Mouse (Mus musculus) megakaryocyte, adult 5-6 weeks (primary cell): ENCODE results near the gene Zfp598. TPM values are rescaled to one million over a fixed set of nuclear protein-coding genes. Genes with fewer than 3 reads are reported as not detected.
"Not testable (repeated sequence)": the region's sequence is repeated elsewhere in the genome, so short reads cannot be mapped to it uniquely, and the experiment has no call there.

ENCODE experiments used
- ATAC-seq: 2 replicates; pipeline ENCODE4 v1.8.0; 2016; ENCODE audit warnings: mild to moderate bottlenecking, inconsistent platforms; ENCODE audit not compliant: poor library complexity, severe bottlenecking
- total RNA-seq, 2 experiments: library from RNA; stranded (forward) in 1 of 2; stranded (reverse) in 1 of 2; fragments of 153-499, 151-499 nt in 1 of 2; fragments of 221-1000, 200-1000 nt in 1 of 2; gene quantifications; 2 replicates each; pipeline versions ENCODE4 v1.2.3 to v1.2.4; 2015 to 2017

The Zfp598 gene
- total RNA-seq, 2 experiments from 2014 or later, result 17.8 to 19.2 TPM

DNA sequence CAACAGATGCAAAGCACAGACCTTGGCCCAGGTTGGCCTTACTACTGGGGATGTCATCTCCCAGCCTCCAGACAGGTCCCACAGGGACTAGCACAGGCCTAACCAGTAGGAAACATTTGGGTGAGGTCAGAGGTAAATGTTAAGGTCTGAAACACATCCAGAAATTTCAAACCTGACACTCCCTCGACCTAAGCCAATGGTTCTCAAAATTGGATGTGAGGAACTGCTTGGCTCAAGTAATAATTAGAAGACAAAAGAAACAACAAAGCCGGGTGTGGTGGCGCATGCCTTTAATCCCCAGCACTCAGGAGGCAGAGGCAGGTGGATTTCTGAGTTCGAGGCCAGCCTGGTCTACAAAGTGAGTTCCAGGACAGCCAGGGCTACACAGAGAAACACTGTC is 23.1 kb upstream of the Zfp598 start:
- no peak for ATAC-seq

GRCm38 (mm10) chr17:24647493-24647892 is 22.0 kb upstream of the Zfp598 start:
- ATAC-seq, result no peak

- no peak for ATAC-seq
Observed at GRCm38 (mm10) chr17:24648731-24649377, 20.6 kb upstream of the Zfp598 start.

GRCm38 (mm10) chr17:24649581-24650069 is 19.9 kb upstream of the Zfp598 start:
- ATAC-seq, result peak; percentile 46

DNA sequence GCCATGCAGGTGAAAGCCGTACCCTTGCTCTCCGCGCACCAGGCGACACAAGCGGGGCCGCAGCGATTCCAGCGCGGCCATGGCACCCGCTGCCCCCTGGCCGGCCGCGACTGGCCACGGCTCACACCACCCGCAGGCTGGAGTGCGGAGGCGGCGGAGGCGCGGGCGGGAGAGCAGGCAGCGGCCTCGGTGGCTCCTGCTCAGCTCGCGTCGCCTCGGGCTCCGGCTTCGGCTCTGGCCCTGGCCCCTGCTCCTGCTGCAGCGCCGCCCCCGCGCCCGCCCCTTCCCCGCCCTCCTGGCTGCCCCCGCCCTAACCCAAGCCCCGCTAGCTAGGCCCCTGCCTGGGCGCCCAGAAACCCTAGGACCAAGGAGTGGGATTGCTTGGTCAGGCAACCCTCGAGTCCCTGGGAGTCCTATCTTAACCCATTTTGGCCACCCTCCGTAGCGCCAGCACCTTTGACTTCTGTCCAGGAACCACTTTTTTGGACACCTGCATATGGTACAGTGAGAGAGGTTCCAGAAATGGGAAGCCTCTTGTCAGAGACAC is 19.3 kb upstream of the Zfp598 start, which contains the start of gene Slc9a3r2:
Slc9a3r2 (minus strand) TSS at position 258 of the 547 bp plus-strand sequence.
- peak; percentile 23; the same call in 1 of the 2 replicates for ATAC-seq

DNA sequence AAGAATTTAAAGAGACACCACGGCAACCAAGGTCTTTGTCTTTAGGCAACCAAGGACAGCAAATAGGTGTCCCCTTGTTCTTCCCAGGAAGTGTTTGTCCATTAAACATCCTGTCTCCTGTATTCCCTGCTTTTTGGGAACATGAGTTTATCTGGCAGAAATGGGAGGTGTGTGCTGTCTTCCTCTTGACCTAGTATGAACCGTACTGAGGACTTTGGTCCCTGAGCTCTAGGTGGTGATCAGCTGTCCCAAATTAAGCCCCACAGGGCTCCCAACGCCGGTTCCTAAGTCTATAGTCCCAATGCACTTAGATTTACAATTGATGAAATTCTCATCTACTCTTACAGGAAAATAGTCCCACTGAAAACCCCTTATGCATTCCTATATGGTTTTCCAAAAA is 18.7 kb upstream of the Zfp598 start:
- ATAC-seq, result no peak

DNA sequence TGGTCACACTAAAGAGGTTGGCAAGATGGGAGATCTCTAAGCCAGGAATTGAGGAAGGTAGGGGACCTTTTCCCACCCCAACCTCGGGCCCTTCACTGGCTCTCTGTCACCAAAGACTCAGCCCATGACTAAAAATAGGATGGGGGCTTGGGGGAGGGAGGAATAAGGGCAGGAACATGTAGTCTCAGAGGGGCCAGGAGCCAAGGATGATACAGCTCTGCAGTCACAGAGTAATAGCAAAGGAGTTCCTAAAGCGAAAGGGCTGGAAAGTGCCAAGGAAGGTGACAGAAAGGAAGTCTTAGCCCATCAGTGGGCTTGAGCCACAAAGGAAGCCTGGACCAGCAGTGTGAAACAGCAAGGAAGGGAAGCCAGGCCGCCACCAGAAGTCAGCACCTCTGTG is 17.7 kb upstream of the Zfp598 start:
- ATAC-seq, result no peak

DNA sequence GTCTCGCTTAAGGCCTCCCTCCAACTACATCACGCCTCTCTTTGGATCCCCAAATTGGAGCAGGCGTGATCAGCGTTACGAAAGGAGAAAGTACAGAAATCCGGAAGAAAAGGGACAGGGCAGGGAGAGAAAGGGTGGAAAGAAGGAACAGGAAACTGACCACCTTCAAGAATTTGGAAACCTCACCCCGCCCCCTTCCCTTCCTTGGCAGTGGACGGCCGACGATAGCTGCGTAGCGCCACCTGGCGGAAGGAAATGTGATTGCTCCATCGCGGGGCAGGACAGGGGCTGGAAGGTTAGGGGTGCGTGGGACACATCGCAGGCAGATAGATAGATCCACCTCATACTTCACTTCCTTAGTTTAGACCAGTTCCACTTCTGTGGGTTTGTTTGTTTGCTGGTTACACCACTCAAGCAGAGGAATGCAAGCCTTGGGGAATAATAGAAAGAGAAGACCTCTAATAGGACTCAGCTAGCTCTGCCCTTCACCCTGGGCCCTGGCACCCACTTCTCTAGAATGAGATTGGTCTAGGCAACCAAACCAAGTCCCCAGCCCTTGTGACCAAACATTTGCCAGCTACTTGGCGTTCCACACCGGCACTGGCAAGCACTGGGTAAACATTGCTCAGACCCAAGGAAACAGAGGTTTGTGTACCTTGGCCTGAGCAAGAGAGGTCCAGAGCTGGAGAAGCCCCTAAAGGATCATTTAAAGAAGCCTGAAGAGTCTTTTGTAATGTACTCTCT is 15.3 kb upstream of the Zfp598 start:
- ATAC-seq, result peak; percentile 86

- ATAC-seq, result no peak
Observed at GRCm38 (mm10) chr17:24654969-24655368, 14.5 kb upstream of the Zfp598 start.

DNA sequence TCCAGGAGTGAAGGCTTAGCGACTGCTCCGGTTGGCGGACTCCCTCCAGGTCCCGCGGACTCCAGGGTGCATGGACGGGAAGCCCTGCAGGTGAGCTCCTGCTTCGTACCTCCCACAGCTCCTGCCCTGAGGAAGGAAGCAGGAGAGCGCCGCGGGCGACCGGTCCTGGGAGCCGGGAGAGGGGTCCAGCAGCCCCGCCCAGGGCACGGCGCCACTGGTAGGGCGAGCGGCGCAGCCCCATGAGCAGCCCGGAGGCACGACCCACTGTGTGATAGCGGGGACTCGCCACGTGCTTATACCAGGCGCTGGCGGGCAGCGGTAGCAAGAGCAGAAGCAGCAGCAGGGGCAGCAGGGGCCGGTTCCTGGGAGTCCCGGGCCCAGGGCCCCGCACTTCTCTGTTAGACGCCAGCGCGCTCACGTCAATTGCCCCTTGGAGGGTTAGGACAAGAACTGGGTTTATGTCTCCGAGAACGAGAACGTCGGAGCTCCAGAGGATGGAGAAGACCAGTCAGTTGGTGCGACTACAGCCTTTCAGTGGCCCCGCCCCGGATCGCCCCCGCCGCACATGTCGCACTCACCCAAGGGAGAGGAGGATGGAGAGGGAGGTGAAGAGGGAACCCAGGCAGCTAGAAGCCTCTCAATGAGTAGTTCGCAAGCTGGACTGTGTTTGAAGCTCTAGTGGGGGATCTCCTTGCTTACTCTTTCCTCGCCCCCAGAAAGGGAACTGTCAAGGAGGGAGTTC is 11.3 kb upstream of the Zfp598 start, which contains the start of gene Npw:
Npw (minus strand) TSS at position 441 of the 742 bp plus-strand sequence.
- ATAC-seq, result peak; percentile 49; the same call in 1 of the 2 replicates

DNA sequence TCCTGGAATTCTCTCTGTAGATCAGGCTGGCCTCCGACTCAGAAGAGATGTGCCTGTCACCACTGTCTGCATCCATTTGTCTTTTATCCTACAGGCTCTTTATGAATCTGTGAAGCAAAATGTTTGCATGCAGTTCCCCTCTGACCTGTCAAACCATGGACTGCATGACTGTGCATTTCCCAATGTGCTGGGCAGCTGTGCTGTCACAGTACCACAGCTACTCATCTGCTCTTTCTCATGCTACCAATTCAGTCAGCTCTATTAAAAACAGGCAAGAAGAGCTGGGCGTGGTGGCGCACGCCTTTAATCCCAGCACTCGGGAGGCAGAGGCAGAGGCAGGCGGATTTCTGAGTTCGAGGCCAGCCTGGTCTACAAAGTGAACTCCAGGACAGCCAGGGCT is 2.5 kb upstream of the Zfp598 start:
- ATAC-seq, result not testable (repeated sequence)

DNA sequence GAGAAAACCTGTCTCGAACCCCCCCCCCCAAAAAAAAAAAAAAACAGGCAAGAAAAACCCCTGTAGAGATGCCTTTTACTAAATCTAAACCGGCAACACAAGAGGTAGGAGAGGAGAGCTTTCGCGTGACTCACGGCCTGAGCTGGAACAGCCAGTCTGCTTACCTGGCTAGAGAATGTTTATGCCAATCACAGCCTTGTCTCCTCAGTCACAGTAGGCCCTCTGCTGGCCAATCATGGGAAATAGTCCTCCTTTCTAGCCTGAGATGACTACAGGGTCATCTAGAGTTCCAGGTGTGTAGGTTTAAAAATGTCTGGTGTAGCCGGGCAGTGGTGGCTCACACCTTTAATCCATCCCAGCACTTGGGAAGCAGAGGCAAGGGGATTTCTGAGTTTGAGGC is 2.1 kb upstream of the Zfp598 start:
- ATAC-seq, result peak; percentile 45

GRCm38 (mm10) chr17:24669214-24669544 is 308 bp upstream of the Zfp598 start:
- not testable (repeated sequence) for ATAC-seq

DNA sequence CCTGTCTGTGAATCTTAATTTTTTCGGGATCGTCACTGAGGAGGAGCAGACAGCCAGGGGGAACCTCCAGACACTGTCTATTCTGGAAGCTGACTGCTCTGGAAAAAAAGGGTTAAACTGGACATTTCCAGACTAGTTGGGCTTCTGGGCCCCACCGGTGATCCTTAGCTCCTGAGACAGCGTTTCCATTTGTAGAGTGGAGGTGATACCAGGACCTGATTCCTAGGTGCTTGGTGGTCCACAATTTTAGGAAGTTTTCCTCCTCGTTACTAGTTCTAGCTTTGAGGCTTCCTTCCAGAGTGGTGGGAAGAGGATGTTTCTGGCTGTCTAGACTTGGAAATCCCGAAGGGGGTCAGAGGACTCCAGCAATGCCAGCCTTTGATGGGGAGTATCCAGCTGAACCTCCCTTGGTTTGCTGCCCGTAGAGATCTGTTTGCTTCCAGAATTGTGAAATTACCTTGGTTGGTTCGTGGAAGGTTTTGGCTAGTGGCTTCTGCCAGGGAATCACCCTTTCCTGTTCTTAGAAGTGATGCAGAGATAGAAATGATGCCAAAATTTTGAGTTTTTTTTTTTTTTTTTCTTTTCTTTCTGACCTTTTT is 858 bp downstream of the Zfp598 start:
- no peak for ATAC-seq

GRCm38 (mm10) chr17:24671346-24671745 is 1.9 kb downstream of the Zfp598 start:
- no peak for ATAC-seq

DNA sequence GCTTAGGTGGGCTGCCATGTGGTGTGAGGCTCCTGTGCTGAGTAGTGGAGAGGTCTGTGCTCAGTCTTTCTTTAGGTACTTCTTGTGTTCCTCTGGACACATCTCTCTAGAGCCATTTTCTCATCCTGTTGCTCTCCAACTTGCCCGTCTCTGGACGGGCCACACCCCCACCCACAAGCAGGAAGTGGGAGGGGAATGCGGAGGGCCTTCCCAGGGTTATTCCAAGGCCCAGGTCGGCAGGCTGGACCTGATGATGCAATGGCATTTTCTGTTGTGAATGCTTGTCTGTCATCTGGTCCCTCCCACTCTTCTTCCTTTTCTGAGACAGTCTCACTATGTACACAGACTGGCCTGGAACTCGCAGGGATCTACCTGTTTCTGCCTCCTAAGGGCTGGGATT is 2.7 kb downstream of the Zfp598 start:
- no peak for ATAC-seq

- ATAC-seq, result no peak
Observed at GRCm38 (mm10) chr17:24674277-24674676, 4.8 kb downstream of the Zfp598 start.

DNA sequence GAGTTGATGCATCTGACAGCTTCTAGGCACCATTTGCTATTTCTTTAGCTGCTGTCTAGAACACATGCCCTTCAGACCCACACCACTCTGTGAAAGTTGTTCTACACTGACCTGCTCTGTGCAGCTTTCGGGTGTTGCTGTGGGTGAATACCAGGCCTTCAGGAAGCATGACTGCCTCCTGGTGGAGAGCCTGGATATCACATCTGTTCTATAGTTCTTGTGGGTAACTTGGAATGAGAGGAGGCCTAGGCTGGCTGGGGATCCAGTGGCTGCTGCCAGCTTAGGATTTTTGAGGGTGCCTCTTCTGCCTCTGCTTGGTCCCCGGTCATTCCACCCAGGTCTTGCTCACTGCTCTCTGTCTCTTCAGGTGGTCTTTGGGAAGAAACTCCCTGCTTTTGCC is 6.7 kb downstream of the Zfp598 start:
- ATAC-seq, result peak; percentile 74

- ATAC-seq, result no peak
Observed at GRCm38 (mm10) chr17:24676877-24677276, 7.4 kb downstream of the Zfp598 start.

GRCm38 (mm10) chr17:24677500-24678080 is 8.1 kb downstream of the Zfp598 start:
- no peak for ATAC-seq
